Mouse (Mus musculus): ENCODE results near the gene Obsl1.

GRCm38 (mm10) chr1:75442811-75443210 is 63.4 kb downstream of the Obsl1 start:
- no peak for TF ChIP-seq CTCF (IDR thresholded peaks at IDR 0.05; ENCODE audit: borderline replicate concordance, control insufficient read depth, extremely low read depth, insufficient read depth, low read length, poor library complexity)
- TF ChIP-seq POLR2A (IDR thresholded peaks at IDR 0.05; ENCODE audit: control insufficient read depth, extremely low read depth, insufficient read depth, low read length, poor library complexity) = no peak

All from thymus, adult 2 months (tissue).